Mouse (Mus musculus) T-helper 17 cell (primary cell): ENCODE measurements around the gene Fam155a.

Experiments
- in situ Hi-C, 2 experiments: fragments of 300-600 bp; cut with MboI, MseI; formaldehyde crosslinking; loops; 1 replicate in 1 of 2; 2 replicates in 1 of 2; pipeline ENCODE4 v1.15.1; 2025; ENCODE audit warnings: high pct_unique_total_duplicates in 2 of 2

The Fam155a gene

DNA sequence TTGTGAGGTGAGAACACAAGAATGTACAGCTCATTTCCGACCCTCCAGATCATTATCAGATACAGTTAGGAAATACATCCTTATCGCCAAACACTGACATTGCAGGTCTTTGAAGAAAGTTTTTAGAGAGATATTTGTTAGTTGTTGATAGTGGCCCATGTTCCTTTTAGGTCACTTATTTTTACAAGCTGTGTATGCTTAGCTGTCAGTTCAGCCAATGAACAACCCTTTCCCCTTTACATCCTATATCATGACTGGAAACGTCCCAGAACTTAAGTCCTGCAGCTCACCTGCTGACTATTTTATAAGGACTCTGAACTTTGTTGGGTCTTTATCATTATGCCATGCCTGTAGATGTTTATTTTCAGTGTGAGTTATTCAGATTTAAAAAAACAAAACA lies 366.3 kb downstream of the Fam155a start:
- in situ Hi-C loops, result no loop called here

DNA sequence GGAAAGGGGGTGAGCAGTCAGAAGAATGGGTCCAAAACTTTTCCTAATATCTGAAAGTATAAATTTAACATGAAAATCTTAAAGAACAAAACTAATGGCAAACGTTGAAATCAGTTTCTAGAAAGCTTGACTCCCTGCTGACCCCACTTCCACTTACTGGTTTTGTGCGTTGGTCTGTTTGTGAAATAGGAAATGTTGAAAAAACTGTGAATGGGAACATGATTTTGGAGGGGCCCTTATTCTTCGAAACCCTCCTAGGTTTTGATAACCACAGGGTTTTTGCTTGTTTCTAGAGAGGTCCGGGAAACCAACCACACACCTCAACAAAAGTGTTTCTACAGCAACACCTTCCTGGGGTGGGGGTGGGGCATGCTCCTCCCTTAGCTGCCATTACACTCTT lies 368.6 kb downstream of the Fam155a start:
- in situ Hi-C loops, result no loop called here

- in situ Hi-C loops, result loop anchor here in 1 of 2 experiments (10.0 kb wide), 1 partner anchor 1516 kb away; no protein-coding TSS in a partner anchor
Measured at GRCm38 (mm10) chr8:9398606-9399263, 372.2 kb downstream of the Fam155a start.

DNA sequence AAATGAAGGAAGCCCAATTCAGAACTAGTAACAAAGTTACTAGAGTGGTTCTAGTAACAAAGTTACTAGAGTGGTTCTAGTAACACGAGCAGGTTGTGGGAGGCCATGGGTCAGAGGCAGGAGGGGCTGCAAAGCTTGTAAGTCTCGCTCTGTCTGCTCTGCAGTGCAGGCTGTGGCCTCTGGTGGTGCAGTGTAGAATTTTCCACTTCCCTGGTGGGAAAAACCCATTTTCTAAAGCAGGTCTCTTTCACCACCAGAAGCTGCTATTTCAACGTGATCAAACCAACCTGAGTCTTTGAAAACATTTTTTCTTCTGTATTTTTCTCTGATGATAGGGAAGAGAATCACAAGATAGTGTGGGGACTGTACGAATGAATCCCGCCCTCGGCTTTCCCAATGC lies 372.9 kb downstream of the Fam155a start:
- in situ Hi-C loops, result loop anchor here in 1 of 2 experiments (10.0 kb wide), 1 partner anchor 1517 kb away; no protein-coding TSS in a partner anchor

- in situ Hi-C loops, result loop anchor here in 1 of 2 experiments (10.0 kb wide), 1 partner anchor 1520 kb away; no protein-coding TSS in a partner anchor
Measured at GRCm38 (mm10) chr8:9394670-9395069, 376.3 kb downstream of the Fam155a start.

GRCm38 (mm10) chr8:9393246-9393645 lies 377.7 kb downstream of the Fam155a start:
- in situ Hi-C loops, result loop anchor here in 1 of 2 experiments (10.0 kb wide), 1 partner anchor 1522 kb away; no protein-coding TSS in a partner anchor

DNA sequence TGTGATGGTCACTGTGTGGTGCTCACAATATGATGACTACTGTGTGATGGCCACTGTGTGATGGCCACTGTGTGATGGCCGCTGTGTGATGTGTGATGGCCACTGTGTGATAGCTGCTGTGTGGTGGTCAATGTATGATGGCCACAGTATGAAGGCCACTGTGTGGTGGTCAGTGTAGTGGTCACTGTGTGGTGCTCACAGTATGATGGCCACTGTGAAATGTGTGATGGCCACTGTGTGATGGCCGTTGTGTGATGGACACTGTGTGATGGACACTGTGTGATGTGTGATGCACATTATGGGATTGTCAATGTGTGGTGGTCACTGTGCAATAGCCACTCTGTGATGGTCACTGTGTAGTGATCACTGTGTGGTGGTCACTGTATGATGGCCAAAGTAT lies 380.7 kb downstream of the Fam155a start:
- in situ Hi-C loops, result loop anchor here in 1 of 2 experiments (10.0 kb wide), 1 partner anchor 1525 kb away; no protein-coding TSS in a partner anchor

DNA sequence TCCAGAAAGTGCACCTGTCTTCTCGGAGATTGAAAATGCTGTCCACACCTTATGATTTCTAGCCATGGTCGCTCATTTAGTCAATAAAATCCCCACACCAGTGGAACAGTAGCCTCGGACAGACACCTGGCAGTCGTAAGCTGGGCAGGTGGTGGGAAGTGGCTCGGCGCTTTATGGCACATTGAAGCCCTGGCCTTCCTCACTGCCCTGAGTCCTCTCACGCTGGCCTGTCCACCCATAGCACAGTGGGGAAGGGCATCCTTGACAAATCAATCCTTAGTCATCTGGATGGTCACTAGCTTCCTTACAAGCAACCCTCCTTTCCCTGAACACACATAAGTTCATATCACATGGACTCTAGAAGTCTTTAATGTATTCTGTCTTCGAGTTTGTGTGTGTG lies 401.8 kb downstream of the Fam155a start:
- in situ Hi-C loops, result no loop called here

DNA sequence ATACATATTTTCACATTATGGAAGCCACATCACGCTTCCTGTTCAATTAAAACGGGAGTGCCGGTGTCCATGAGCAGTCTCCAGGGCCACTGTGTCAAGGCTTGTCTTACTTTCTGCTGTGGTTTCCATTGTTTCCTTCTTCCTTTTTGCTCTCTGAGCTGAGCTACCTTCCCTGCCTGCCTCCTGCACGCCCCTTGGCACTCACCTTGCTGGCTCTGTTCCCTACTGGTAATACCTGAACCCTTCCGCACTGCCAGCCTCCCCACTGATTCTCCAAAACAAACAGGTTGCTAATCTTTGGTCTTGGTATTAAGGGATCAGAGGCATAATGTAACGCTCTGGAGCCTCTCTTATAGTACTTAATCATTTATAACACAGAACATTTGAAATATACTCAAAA lies 403.2 kb downstream of the Fam155a start:
- in situ Hi-C loops, result no loop called here

GRCm38 (mm10) chr8:9365381-9365780 lies 405.6 kb downstream of the Fam155a start:
- in situ Hi-C loops, result no loop called here

DNA sequence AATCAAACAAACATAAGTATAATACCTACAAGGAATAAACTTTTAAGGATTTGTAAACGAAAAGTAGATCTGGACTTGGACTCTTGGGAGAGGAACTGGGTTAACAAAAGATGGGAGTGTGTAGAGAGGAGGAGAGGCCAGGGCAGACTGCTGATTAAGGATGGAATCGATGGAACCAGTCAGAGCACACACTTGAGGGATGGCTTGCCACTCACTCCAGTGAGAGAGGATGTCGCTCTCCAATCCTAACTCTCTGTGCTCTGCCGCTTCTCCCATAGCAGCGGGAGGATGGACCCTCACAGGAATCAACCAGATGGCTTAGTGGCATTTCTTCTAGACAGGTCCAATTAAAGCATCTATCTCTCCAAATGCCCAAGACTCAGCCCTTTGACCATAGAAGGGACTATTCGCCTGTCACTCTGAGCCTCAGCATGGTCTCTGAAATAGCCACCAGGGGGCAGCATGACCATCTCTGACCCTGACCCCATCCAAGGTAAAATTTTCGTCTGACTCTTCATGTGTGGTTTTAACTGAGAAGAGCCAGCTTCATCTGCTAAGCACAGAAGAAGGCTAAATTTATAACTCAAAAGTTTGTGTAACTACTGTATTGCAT lies 422.3 kb downstream of the Fam155a start:
- in situ Hi-C loops, result loop anchor here in 1 of 2 experiments (25.0 kb wide), 1 partner anchor 589 kb away; no protein-coding TSS in a partner anchor

DNA sequence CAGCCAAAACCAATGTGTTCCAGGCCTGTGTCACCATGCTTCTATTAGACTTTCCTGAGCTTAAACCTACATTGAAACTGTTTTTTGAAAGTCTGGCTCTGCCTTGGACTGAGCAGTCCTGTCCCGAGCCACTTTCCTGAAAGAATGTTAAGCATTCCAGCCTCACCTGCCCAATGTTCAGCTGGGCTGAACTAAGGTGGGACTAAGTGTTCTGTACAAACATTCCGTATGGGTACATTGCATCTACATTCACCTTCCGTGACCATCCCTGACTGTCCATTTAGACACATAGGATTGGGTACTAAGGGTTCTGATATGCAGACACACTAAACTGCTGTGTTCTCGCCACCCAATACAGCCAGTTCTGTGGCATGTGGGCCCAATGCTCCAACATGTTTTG lies 423.8 kb downstream of the Fam155a start:
- in situ Hi-C loops, result loop anchor here in 1 of 2 experiments (25.0 kb wide), 1 partner anchor 590 kb away; no protein-coding TSS in a partner anchor

DNA sequence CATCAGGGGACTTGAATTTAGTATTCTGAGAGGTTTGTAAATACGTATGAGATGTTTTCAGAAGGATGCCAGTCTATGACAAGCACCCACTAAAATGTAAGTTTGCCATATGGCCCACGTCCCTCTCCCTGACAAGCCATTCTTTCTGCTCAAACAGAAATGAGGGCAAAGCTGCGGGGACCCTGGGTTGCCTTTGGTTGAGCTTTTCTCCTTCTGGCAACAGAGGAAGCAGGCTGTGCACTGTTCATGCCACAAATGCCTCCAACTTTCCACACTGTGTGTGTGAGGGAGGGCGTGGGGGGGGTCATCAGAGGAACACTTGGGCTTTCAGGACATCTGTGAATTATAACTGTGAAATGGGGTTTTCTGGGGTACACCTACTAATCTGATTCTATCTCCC lies 426.8 kb downstream of the Fam155a start:
- in situ Hi-C loops, result loop anchor here in 1 of 2 experiments (25.0 kb wide), 1 partner anchor 593 kb away; no protein-coding TSS in a partner anchor

DNA sequence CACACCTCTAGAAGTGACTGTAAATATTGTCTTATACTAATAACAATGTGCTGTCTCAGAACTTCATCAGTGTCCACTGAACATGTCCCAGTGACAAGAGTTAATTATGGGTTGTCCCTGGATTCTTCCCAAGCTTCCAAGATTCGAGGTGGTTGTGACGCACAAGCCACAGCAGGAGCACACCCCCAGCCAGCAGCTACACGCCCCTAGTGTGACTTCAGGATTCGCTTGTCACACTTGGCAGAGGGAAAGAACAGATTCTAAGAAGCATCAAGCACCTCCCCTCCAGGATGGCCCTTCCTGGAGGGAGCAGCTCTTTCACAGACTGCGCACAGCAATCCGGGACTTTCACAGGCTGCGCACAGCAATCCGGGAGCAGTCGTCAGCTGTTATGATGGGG lies 428.0 kb downstream of the Fam155a start:
- in situ Hi-C loops, result loop anchor here in 1 of 2 experiments (25.0 kb wide), 1 partner anchor 594 kb away; no protein-coding TSS in a partner anchor

GRCm38 (mm10) chr8:9342593-9342992 lies 428.4 kb downstream of the Fam155a start:
- in situ Hi-C loops, result loop anchor here in 1 of 2 experiments (25.0 kb wide), 1 partner anchor 595 kb away; no protein-coding TSS in a partner anchor

DNA sequence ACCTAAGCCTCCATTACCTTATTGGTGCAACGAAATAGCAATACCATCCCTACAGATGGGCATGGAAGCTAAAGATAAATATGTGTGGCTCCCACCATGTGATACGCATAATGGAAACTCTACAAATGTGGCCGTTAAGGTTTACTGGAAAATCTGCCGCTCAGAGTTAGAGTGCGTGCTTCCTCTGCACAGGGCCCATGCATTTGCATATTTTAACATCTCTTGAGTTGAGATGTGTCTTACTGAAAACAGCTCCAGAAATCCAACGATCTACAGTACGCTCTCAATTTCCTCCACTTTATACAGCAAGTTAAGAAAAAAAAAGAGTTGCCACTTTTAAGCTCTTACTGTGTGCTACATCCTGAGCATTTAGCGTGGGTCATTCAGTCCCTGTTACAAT lies 433.1 kb downstream of the Fam155a start:
- in situ Hi-C loops, result loop anchor here in 1 of 2 experiments (25.0 kb wide), 1 partner anchor 599 kb away; no protein-coding TSS in a partner anchor

DNA sequence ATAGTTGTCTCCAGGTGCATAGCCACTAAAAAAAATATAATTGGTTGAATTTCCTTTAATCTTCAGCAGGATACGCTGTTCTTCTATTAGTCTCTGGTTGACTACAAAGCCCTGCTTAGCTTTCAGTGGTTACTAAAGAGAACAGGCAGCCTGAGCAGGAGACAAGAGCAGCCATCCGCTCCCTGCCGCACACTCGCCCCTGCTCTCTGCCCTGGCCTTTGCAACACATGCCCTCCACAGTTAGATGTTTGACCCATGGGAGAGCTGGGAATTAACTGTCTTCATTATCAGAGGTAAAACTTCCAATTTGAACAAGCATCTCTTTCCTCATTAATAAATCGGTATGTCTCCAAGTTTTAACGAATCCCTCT lies 435.0 kb downstream of the Fam155a start:
- in situ Hi-C loops, result loop anchor here in 1 of 2 experiments (25.0 kb wide), 1 partner anchor 601 kb away; no protein-coding TSS in a partner anchor

GRCm38 (mm10) chr8:9335285-9335932 lies 435.6 kb downstream of the Fam155a start:
- in situ Hi-C loops, result loop anchor here in 1 of 2 experiments (25.0 kb wide), 1 partner anchor 602 kb away; no protein-coding TSS in a partner anchor

DNA sequence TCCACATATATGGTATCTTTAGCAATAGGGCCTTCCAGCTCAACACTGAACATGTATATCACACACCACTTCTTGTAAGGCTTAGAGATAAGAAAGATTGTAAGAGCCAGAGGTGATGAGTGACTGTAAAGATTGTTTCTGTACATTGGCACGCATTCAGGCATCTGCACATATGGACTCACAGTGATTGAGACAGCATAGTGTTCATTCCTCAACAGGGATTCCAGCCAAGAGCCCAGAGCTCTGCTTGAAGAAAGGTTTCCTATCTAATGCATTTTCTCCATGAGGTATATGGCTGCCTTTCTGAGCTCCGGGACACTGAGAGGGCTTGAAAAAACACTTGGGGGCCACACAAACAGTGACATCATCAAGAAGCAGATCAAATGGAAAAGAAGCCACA lies 438.2 kb downstream of the Fam155a start:
- in situ Hi-C loops, result loop anchor here in 1 of 2 experiments (25.0 kb wide), 1 partner anchor 605 kb away; no protein-coding TSS in a partner anchor

- in situ Hi-C loops, result no loop called here
Measured at GRCm38 (mm10) chr8:9309456-9309855, 461.5 kb downstream of the Fam155a start.

GRCm38 (mm10) chr8:9303526-9304135 lies 467.3 kb downstream of the Fam155a start:
- in situ Hi-C loops, result no loop called here
